Mouse (Mus musculus) inflammation-experienced regulatory T-cells, adult 16 weeks (primary cell): Measurements from ENCODE around the gene Gemin7. TPM values are rescaled to one million over a fixed set of nuclear protein-coding genes. Genes with fewer than 3 reads are reported as not detected.

Experiments
- polyA plus RNA-seq: library from polyadenylated mRNA; unstranded; fragments of 100-300 nt; shearing (Covaris generic); gene quantifications from one replicate; pipeline ENCODE4 v1.2.1, GENCODE M21; 2017

The Gemin7 gene
- 100 TPM for polyA plus RNA-seq

GRCm38 (mm10) chr7:19577141-19577852, at the start of gene Gemin7, which contains the start of gene Zfp296:
TSS of gene Gemin7 (minus strand) at chr7:19577595.
TSS of gene Zfp296 (plus strand) at chr7:19577287.

DNA sequence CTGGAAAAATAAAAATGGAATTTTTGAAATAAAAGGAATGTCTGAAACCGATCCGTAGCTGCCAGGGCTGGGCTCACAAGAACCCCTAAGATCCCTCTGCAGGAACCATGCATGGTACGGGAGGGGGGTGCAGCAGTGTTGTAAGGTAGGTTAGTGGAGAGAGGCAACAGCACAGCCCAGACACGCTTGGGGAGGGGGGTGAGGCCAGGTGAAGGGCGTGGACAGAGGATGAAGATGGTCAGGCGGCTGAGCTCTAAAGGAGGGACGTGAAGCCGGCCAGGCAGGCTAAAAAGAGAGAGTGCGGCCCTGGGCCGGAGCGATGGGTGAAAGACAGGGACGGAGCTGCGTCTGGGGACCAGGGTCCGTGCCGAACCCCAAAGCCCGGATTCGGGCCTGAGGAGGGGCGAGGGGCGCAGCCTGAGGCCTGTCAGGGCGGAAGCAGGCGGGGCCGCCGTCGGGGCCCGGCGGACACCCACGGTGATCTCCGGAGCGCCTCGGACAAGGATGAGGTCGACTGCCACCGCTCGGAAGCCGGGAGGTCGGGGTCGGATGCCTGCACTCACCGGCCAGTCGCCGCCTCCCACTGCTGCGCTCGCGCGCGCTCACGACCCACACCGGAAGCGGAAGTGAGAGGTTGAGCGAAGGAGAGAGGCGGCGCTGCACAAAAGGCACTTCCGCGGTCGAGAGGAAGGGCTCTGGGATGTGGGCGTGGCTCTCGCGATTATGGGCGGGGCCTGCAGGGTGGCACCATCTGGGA, 26.6 kb upstream of the Gemin7 start, which contains the start of gene Clasrp:
Clasrp (minus strand) TSS at position 638 of the 757 bp plus-strand sequence.

DNA sequence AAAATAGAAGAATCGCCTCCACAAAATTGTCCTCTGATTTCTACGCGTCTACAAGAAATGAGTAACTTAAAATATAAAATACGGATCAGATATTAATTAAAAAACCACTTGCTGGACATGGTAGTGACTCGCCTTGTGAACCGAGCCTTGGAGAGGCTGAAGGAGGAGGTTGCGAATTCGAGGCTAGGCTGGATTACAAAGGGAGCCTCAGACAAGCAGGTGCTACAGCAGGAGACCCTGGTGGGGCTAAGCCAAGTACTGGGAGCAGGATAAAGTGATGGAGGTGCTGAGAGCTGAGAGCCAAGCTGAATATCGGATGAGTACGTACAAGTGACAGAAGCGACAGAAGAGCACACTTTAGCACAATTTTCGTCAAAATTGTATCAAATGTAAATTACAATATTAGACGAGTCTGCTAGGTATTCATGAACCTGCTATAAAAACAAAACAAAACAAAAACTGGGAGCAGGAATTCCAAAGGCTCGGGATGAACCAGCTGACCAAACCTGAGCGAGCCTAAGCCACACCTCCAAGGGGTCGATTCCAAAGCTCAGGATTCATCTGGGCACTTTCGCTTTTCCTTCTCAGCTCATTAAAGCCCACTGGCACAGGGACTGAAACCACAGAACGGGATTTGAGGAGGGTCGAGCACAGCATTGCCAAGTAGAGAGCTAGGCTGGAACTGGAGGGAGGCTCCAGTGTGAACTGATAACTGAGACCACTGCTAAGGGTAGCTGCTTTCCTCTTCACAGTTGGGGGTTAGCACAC, 14.6 kb downstream of the Gemin7 start, which contains the start of gene Ppp1r37:
Ppp1r37 (minus strand) TSS at position 434 of the 768 bp plus-strand sequence.

DNA sequence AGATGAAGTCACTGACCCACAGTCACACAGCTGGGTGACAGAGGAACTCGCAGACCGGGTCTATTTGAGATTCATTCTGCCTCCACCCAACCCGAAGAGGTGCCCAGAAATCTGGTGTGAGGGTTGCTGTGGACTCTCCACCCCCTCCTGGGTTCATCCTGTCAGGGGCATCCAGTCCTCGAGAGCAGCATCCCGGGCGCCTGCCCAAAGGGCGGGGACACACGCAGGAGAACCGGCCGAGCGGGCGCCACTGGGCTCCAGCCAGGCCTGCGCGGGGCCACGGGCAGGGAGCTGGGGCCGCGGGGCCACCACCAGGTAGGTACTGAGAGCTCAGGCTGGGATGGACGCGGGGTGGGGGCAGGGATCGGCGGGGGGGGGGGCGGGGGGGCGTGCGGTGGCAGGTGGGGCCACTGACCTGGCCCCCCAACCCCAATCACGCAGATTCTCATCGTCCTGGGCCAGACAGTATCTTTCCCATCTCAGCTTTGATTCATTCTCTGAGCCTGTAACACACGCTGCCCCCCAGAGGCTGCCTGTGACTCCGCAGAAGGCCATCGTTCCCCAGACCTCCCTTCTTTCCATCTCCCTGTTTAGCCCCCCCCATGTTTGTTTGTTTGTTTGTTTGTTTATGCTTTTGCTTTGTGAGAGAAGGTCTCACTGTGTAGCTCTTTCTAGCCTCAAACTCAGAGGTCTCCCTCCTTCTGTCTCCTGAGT, 59.6 kb downstream of the Gemin7 start, which contains the start of gene Nkpd1:
Nkpd1 (plus strand) TSS at position 187 of the 714 bp plus-strand sequence.

Other genes with a start within 250 kb of the Gemin7 start
- 98.2 TPM for gene Ercc1, start 232.8 kb downstream of the Gemin7 start, polyA plus RNA-seq
- gene Cd3eap, start 218.1 kb downstream of the Gemin7 start, polyA plus RNA-seq, result 13.1 TPM
- 0.45 TPM for gene Ppp1r13l, start 217.8 kb downstream of the Gemin7 start, polyA plus RNA-seq
- gene Ercc2, start 195.6 kb downstream of the Gemin7 start, polyA plus RNA-seq, result 11.8 TPM
- gene Klc3, start 173.5 kb downstream of the Gemin7 start, polyA plus RNA-seq, result 19.1 TPM
- gene Ckm, start 172.8 kb downstream of the Gemin7 start, polyA plus RNA-seq, result not detected
- 2.1 TPM for gene Mark4, start 118.8 kb downstream of the Gemin7 start, polyA plus RNA-seq
- gene Exoc3l2, start 114.3 kb downstream of the Gemin7 start, polyA plus RNA-seq, result not detected
- 0.56 TPM for gene Bloc1s3, start 69.2 kb downstream of the Gemin7 start, polyA plus RNA-seq
- gene Trappc6a, start 69.2 kb downstream of the Gemin7 start, polyA plus RNA-seq, result 106 TPM
- gene Nkpd1, start 59.8 kb downstream of the Gemin7 start, polyA plus RNA-seq, result not detected
- gene Ppp1r37, start 14.5 kb downstream of the Gemin7 start, polyA plus RNA-seq, result 5.9 TPM
- gene Zfp296, start 308 bp downstream of the Gemin7 start, polyA plus RNA-seq, result 2.6 TPM
- gene Clasrp, start 26.9 kb upstream of the Gemin7 start, polyA plus RNA-seq, result 16.8 TPM
- 32.5 TPM for gene Relb, start 51.8 kb upstream of the Gemin7 start, polyA plus RNA-seq
- 186 TPM for gene Clptm1, start 87.4 kb upstream of the Gemin7 start, polyA plus RNA-seq
- gene Apoc2, start 100.3 kb upstream of the Gemin7 start, polyA plus RNA-seq, result not detected
- not detected for gene Gm44805, start 103.8 kb upstream of the Gemin7 start, polyA plus RNA-seq
- not detected for gene Apoc4, start 103.9 kb upstream of the Gemin7 start, polyA plus RNA-seq
- gene Apoc1, start 115.1 kb upstream of the Gemin7 start, polyA plus RNA-seq, result 2.0 TPM
- gene Apoe, start 121.6 kb upstream of the Gemin7 start, polyA plus RNA-seq, result 35.2 TPM
- gene Tomm40, start 137.8 kb upstream of the Gemin7 start, polyA plus RNA-seq, result 22.8 TPM
- 1.6 TPM for gene Nectin2, start 172.9 kb upstream of the Gemin7 start, polyA plus RNA-seq
- 21.0 TPM for gene Bcam, start 193.4 kb upstream of the Gemin7 start, polyA plus RNA-seq
- not detected for gene Cblc, start 219.2 kb upstream of the Gemin7 start, polyA plus RNA-seq
- 16.0 TPM for gene Bcl3, start 245.2 kb upstream of the Gemin7 start, polyA plus RNA-seq